Mouse (Mus musculus) embryonic facial prominence, embryonic 14.5 days (tissue): ENCODE results near the gene Alox5. TPM values are rescaled to one million over a fixed set of nuclear protein-coding genes. Genes with fewer than 3 reads are reported as not detected.

ENCODE experiments used
- ATAC-seq: fragments of 200-750 bp; cut with Nextera tagmentation; 2 replicates; pipeline ENCODE4 v1.8.0; 2017; ENCODE audit warnings: low read depth, moderate number of reproducible peaks, moderate TSS enrichment
- DNase-seq: peaks from one replicate; pipeline ENCODE4 v3.0.0-alpha.2; 2015; ENCODE audit warnings: low spot score
- H3K27ac ChIP-seq: fragments of 300-500 bp; sonication (generic); replicated peaks from 2 replicates; pipeline ENCODE4 v1.5.1; 2014; ENCODE audit warnings: low read depth, mild to moderate bottlenecking, low read length, moderate library complexity
- H3K27me3 ChIP-seq: fragments of 300-500 bp; sonication (generic); replicated peaks from 2 replicates; pipeline ENCODE4 v1.6.1; 2014; ENCODE audit warnings: low read length; ENCODE audit not compliant: control insufficient read depth, insufficient read depth
- H3K36me3 ChIP-seq: fragments of 300-500 bp; sonication (generic); 2 replicates; pipeline ENCODE4 v1.6.1; 2014; ENCODE audit warnings: low read length, mixed read lengths; ENCODE audit not compliant: control insufficient read depth, insufficient read depth
- H3K4me1 ChIP-seq: fragments of 300-500 bp; sonication (generic); 2 replicates; pipeline ENCODE4 v1.6.1; 2014; ENCODE audit warnings: antibody characterized with exemption, low read length; ENCODE audit not compliant: control insufficient read depth, insufficient read depth
- H3K4me2 ChIP-seq: fragments of 300-500 bp; sonication (generic); 2 replicates; pipeline ENCODE4 v1.6.1; 2014; ENCODE audit warnings: low read depth, mild to moderate bottlenecking, low read length, moderate library complexity, mixed read lengths
- H3K4me3 ChIP-seq: fragments of 300-500 bp; sonication (generic); 2 replicates; pipeline ENCODE4 v1.5.1; 2014; ENCODE audit warnings: low read depth, mild to moderate bottlenecking, low read length
- H3K9ac ChIP-seq: fragments of 300-500 bp; sonication (generic); 2 replicates; pipeline ENCODE4 v1.6.1; 2014; ENCODE audit warnings: low read depth, mild to moderate bottlenecking, low read length, moderate library complexity, mixed read lengths
- H3K9me3 ChIP-seq: fragments of 300-500 bp; sonication (generic); 2 replicates; pipeline ENCODE4 v1.6.1; 2016; ENCODE audit warnings: low read length; ENCODE audit not compliant: control insufficient read depth
- WGBS: fragments of 180-500 bp; shearing (Covaris S2); extraction: QIAGEN DNeasy Blood & Tissue Kit; methylation state at CpG from one replicate; pipeline ENCODE4 v1.1.7; 2014; 5-methylcytosine and 5-hydroxymethylcytosine counted together
- polyA plus RNA-seq: library from polyadenylated mRNA; unstranded; fragments of >200 nt; fragmentation: Nextera tagmentation; extraction: Ambion mirVana; gene quantifications from 2 replicates; pipeline ENCODE4 v1.2.1, GENCODE M21; 2014

Gene Alox5
- polyA plus RNA-seq, 1 experiment from 2014 or later = 2.0 TPM

GRCm38 (mm10) chr6:116386506-116386905 lies 74.5 kb downstream of the Alox5 start:
- no peak overlapping the region for H3K4me2 ChIP-seq
- DNase-seq (no peak), ATAC-seq (no peak)
- H3K4me3 ChIP-seq = no peak overlapping the region
- WGBS = 72% methylated on average over 3 of the region's 3 CpGs
- no peaks in the 10 kb centered on the region for H3K9me3 ChIP-seq
- H3K9ac ChIP-seq = no peak overlapping the region
- H3K4me1 ChIP-seq = 0 out of 2 replicates have a peak, but pooled peaks cover 6% of the 10 kb centered on the region
- no peak overlapping the region for H3K27ac ChIP-seq
- H3K36me3 ChIP-seq = no peaks in the 10 kb centered on the region
- no peaks in the 10 kb centered on the region for H3K27me3 ChIP-seq

GRCm38 (mm10) chr6:116386045-116386415 lies 74.9 kb downstream of the Alox5 start:
- H3K9ac ChIP-seq = no peak overlapping the region
- no peaks in the 10 kb centered on the region for H3K9me3 ChIP-seq
- ATAC-seq = peak; percentile 50; the same call in 1 of the 2 replicates
- WGBS = 29% methylated on average over 4 of the region's 4 CpGs
- no peak overlapping the region for H3K27ac ChIP-seq
- H3K4me1 ChIP-seq = 0 out of 2 replicates have a peak, but pooled peaks cover 6% of the 10 kb centered on the region
- no peak overlapping the region for H3K4me3 ChIP-seq
- no peaks in the 10 kb centered on the region for H3K27me3 ChIP-seq
- no peaks in the 10 kb centered on the region for H3K36me3 ChIP-seq
- no peak overlapping the region for H3K4me2 ChIP-seq
- DNase-seq = peak; percentile 23

GRCm38 (mm10) chr6:116385194-116386044 lies 75.6 kb downstream of the Alox5 start:
- Histone ChIP-seq H3K27me3 (no peaks in the 10 kb centered on the region), H3K27ac (no peak overlapping the region), H3K9ac (no peak overlapping the region), H3K4me3 (no peak overlapping the region), H3K4me2 (no peak overlapping the region), H3K4me1 (0 out of 2 replicates have a peak, but pooled peaks cover 6% of the 10 kb centered on the region), H3K36me3 (no peaks in the 10 kb centered on the region), H3K9me3 (no peaks in the 10 kb centered on the region)
- WGBS = 40% methylated on average over 5 of the region's 5 CpGs
- DNase-seq (no peak), ATAC-seq (no peak)

- ATAC-seq (no peak), DNase-seq (peak; percentile 46)
- WGBS = 81% methylated on average over 10 of the region's 10 CpGs
- Histone ChIP-seq H3K9me3 (no peaks in the 10 kb centered on the region), H3K27ac (no peak overlapping the region), H3K4me1 (0 out of 2 replicates have a peak, but pooled peaks cover 6% of the 10 kb centered on the region), H3K36me3 (no peaks in the 10 kb centered on the region), H3K4me2 (no peak overlapping the region), H3K27me3 (no peaks in the 10 kb centered on the region), H3K9ac (no peak overlapping the region), H3K4me3 (no peak overlapping the region)
Observed at GRCm38 (mm10) chr6:116383582-116383981, 77.4 kb downstream of the Alox5 start.

- ATAC-seq (no peak), DNase-seq (no peak)
- Histone ChIP-seq H3K27ac (no peak overlapping the region), H3K27me3 (no peaks in the 10 kb centered on the region), H3K4me2 (no peak overlapping the region), H3K9ac (no peak overlapping the region), H3K36me3 (no peaks in the 10 kb centered on the region), H3K4me3 (no peak overlapping the region), H3K9me3 (no peaks in the 10 kb centered on the region), H3K4me1 (0 out of 2 replicates have a peak, but pooled peaks cover 6% of the 10 kb centered on the region)
- WGBS = 47% methylated on average over 2 of the region's 2 CpGs
Observed at GRCm38 (mm10) chr6:116381605-116382004, 79.4 kb downstream of the Alox5 start.

GRCm38 (mm10) chr6:116380157-116380556 lies 80.8 kb downstream of the Alox5 start:
- H3K4me3 ChIP-seq = no peak overlapping the region
- no peak overlapping the region for H3K9ac ChIP-seq
- no peaks in the 10 kb centered on the region for H3K9me3 ChIP-seq
- H3K36me3 ChIP-seq = no peaks in the 10 kb centered on the region
- no peak overlapping the region for H3K4me2 ChIP-seq
- DNase-seq (no peak), ATAC-seq (no peak)
- no peak overlapping the region for H3K27ac ChIP-seq
- 0 out of 2 replicates have a peak, but pooled peaks cover 6% of the 10 kb centered on the region for H3K4me1 ChIP-seq
- no peaks in the 10 kb centered on the region for H3K27me3 ChIP-seq
- 50% methylated on average over 3 of the region's 3 CpGs for WGBS

GRCm38 (mm10) chr6:116378892-116379291 lies 82.1 kb downstream of the Alox5 start:
- DNase-seq (no peak), ATAC-seq (no peak)
- Histone ChIP-seq H3K27ac (no peak overlapping the region), H3K4me3 (no peak overlapping the region), H3K4me1 (0 out of 2 replicates have a peak, but pooled peaks cover 6% of the 10 kb centered on the region), H3K36me3 (no peaks in the 10 kb centered on the region), H3K4me2 (no peak overlapping the region), H3K27me3 (no peaks in the 10 kb centered on the region), H3K9ac (no peak overlapping the region), H3K9me3 (no peaks in the 10 kb centered on the region)
- WGBS = 86% methylated on average over 7 of the region's 7 CpGs

- DNase-seq (no peak), ATAC-seq (no peak)
- H3K4me3 ChIP-seq = no peak overlapping the region
- no peak overlapping the region for H3K27ac ChIP-seq
- no peak overlapping the region for H3K9ac ChIP-seq
- H3K4me1 ChIP-seq = no peaks in the 10 kb centered on the region
- no peaks in the 10 kb centered on the region for H3K9me3 ChIP-seq
- H3K4me2 ChIP-seq = no peak overlapping the region
- H3K36me3 ChIP-seq = no peaks in the 10 kb centered on the region
- H3K27me3 ChIP-seq = no peaks in the 10 kb centered on the region
Observed at GRCm38 (mm10) chr6:116374618-116375017, 86.4 kb downstream of the Alox5 start.

- Histone ChIP-seq H3K4me2 (no peak overlapping the region), H3K9me3 (no peaks in the 10 kb centered on the region), H3K36me3 (no peaks in the 10 kb centered on the region), H3K27ac (no peak overlapping the region), H3K9ac (no peak overlapping the region), H3K27me3 (no peaks in the 10 kb centered on the region), H3K4me1 (no peaks in the 10 kb centered on the region), H3K4me3 (no peak overlapping the region)
- 77% methylated on average over 1 of the region's 1 CpGs for WGBS
- no peak for ATAC-seq
- DNase-seq = no peak
Observed at GRCm38 (mm10) chr6:116374136-116374535, 86.8 kb downstream of the Alox5 start.
